Mouse (Mus musculus): Measurements from ENCODE around the gene Reps2. TPM values are rescaled to one million over a fixed set of nuclear protein-coding genes. Genes with fewer than 3 reads are reported as not detected.

The Reps2 gene
- total and polyA plus RNA-seq, 3 experiments = 0.06 TPM; not detected in 2

DNA sequence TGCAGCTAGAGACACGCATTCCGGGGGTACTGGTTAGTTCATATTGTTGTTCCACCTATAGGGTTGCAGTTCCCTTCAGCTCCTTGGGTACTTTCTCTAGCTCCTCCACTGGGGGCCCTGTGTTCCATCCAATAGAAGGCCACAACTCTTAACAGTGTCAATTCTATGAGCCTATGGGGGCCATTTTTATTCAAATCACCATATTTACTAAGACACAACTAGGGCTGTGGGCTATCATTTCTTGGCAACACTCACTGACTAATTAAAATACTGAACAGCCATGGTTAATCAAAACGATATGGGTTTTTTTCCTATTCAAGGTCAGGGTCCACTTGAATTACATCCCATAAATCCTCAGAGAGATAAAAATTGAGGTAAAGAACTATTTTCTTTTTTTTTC lies 43.8 kb downstream of the Reps2 start:
- no peaks in the 10 kb centered on the region for H3K79me2 ChIP-seq (replicated peaks; ENCODE audit: control insufficient read depth, extremely low read depth, insufficient read depth, poor library complexity, severe bottlenecking)
- DNase-seq (ENCODE audit: extremely low read depth) = no peak
- in situ Hi-C loops (cut with MboI; ENCODE audit: low pct_ligation_motif_present, low pct_unique_long_range_greater_than_20kb, low sequenced_read_pairs) (no loop called here), dilution Hi-C loops (cut with MboI; ENCODE audit: extremely low pct_ligation_motif_present, extremely low pct_unique_long_range_greater_than_20kb, low sequenced_read_pairs) (no loop called here)
- H3K27ac ChIP-seq (ENCODE audit: insufficient read depth, low read depth) = no peak overlapping the region
- H3K4me3 ChIP-seq (replicated peaks in 1 of 3; ENCODE audit: low read depth in 2 of 3, low read length in 2 of 3, poor library complexity in 1 of 3) = no peak overlapping the region
- H3K4me1 ChIP-seq (ENCODE audit: control insufficient read depth in 1 of 2, insufficient read depth in 2 of 2) = no peaks in the 10 kb centered on the region
- no peaks in the 10 kb centered on the region for H3K9me3 ChIP-seq (replicated peaks; ENCODE audit: low read length)
- H3K9ac ChIP-seq (ENCODE audit: insufficient read depth, low read depth) = no peak overlapping the region
- no peaks in the 10 kb centered on the region for H3K27me3 ChIP-seq (replicated peaks)
- TF ChIP-seq SMC3 (IDR thresholded peaks at IDR 0.05; ENCODE audit: low read depth, low read length) (no peak), EP300 (IDR thresholded peaks at IDR 0.05; ENCODE audit: low read length) (no peak), BHLHE40 (IDR thresholded peaks at IDR 0.05; ENCODE audit: low read depth, low read length) (no peak), JUN (IDR thresholded peaks at IDR 0.05; ENCODE audit: insufficient read depth, low read depth, low read length) (no peak), KAT2A (IDR thresholded peaks at IDR 0.05; ENCODE audit: insufficient replicate concordance, low read length) (no peak)
- no peak overlapping the region for H3K4me2 ChIP-seq (ENCODE audit: insufficient read depth, low read depth, poor library complexity, severe bottlenecking)
- H3K36me3 ChIP-seq (replicated peaks in 1 of 2; ENCODE audit: control insufficient read depth in 1 of 2, insufficient read depth in 1 of 2, low read length in 1 of 2) = no peaks in the 10 kb centered on the region

DNA sequence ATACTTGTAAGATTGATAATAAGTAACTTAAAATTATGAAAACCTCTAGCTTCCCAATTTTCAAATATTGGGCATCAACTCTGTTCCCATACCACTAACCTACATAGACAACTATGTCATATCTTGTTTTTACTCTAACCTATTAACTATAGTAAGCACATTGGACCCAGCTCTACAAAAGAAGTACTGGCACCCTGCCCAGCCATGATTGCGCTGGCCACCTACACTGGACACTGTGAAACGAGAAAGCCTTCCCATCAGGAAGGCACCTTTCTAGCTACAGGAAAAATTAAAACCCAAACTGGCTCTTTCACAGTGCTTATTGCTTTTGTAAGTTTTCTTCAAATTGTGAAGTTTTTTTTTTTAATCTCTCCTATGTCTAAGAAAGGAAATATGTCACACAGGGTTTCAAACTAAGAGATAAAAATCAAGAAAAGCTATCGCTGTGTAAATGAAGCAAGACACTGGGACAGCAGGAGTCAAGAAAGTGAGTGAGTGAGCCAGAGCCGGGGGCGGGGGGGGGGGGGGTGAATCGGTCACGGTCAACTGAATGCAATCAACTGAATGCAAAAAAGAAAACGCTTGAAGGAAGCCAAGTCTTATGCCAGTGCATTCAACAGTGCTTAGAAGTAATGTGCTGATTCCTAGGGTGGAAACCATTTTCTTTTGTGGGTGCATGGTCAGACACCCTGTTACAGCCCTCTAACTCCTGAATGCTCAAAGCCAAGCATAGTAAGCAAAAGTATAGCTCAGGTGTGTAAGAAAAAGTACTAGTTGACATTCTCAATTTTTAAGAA lies 52.2 kb downstream of the Reps2 start:
- Histone ChIP-seq H3K4me2 (ENCODE audit: insufficient read depth, low read depth, poor library complexity, severe bottlenecking) (no peak overlapping the region), H3K9me3 (replicated peaks; ENCODE audit: low read length) (no peaks in the 10 kb centered on the region), H3K79me2 (replicated peaks; ENCODE audit: control insufficient read depth, extremely low read depth, insufficient read depth, poor library complexity, severe bottlenecking) (no peaks in the 10 kb centered on the region), H3K4me1 (ENCODE audit: control insufficient read depth in 1 of 2, insufficient read depth in 2 of 2) (no peaks in the 10 kb centered on the region), H3K9ac (ENCODE audit: insufficient read depth, low read depth) (no peak overlapping the region), H3K27ac (ENCODE audit: insufficient read depth, low read depth) (no peak overlapping the region), H3K36me3 (replicated peaks in 1 of 2; ENCODE audit: control insufficient read depth in 1 of 2, insufficient read depth in 1 of 2, low read length in 1 of 2) (no peaks in the 10 kb centered on the region), H3K27me3 (replicated peaks) (no peaks in the 10 kb centered on the region), H3K4me3 (replicated peaks in 1 of 3; ENCODE audit: low read depth in 2 of 3, low read length in 2 of 3, poor library complexity in 1 of 3) (no peak overlapping the region)
- dilution Hi-C loops (cut with MboI; ENCODE audit: extremely low pct_ligation_motif_present, extremely low pct_unique_long_range_greater_than_20kb, low sequenced_read_pairs) (no loop called here), in situ Hi-C loops (cut with MboI; ENCODE audit: low pct_ligation_motif_present, low pct_unique_long_range_greater_than_20kb, low sequenced_read_pairs) (no loop called here)
- no peak for DNase-seq (ENCODE audit: extremely low read depth)
- no peak for TF ChIP-seq NRF1 (IDR thresholded peaks at IDR 0.05; ENCODE audit: low read depth, low read length)
- no peak for TF ChIP-seq MYC (IDR thresholded peaks at IDR 0.05; ENCODE audit: low read depth, low read length)
- TF ChIP-seq GABPA (IDR thresholded peaks at IDR 0.05; ENCODE audit: insufficient replicate concordance, low read depth, low read length) = no peak
- no peak for TF ChIP-seq JUN (IDR thresholded peaks at IDR 0.05; ENCODE audit: insufficient read depth, low read depth, low read length)
- no peak for TF ChIP-seq SMC3 (IDR thresholded peaks at IDR 0.05; ENCODE audit: low read depth, low read length)
- TF ChIP-seq MXI1 (IDR thresholded peaks at IDR 0.05; ENCODE audit: low read depth, low read length) = no peak

DNA sequence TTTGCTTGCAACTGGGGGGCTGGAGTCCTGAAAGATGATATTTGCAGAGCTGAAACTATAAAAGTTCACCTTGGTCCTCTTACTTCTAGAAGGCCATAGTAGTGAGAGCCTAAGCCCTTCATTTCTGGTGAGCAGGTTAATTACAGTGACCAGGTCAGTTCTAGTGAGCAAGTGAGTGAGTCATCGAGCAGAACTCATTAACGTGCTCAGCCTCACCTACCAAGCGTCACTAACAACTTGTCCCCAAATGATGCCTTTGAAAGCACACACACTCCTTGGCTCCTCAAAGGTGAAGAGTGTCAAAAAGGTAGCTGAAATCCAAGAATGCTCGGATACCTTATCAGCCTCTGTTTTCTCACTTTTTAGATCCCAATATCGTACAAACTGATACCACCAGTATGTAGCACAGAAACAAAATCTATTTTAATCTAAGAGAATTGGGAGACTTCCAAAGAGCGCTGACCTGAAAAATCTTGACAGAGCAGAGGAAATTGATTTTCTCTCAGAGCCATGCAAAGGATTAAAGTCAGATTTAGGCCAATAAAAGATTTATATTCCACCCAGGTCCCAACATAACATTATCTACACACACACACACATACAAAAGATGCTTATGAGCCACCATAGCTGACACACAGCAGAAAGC lies 53.2 kb downstream of the Reps2 start:
- no peaks in the 10 kb centered on the region for H3K9me3 ChIP-seq (replicated peaks; ENCODE audit: low read length)
- no peaks in the 10 kb centered on the region for H3K27me3 ChIP-seq (replicated peaks)
- TF ChIP-seq NELFE (IDR thresholded peaks at IDR 0.05; ENCODE audit: low read depth, low read length) = no peak
- TF ChIP-seq NRF1 (IDR thresholded peaks at IDR 0.05; ENCODE audit: low read depth, low read length) = no peak
- no peak for TF ChIP-seq MYC (IDR thresholded peaks at IDR 0.05; ENCODE audit: low read depth, low read length)
- no peak for TF ChIP-seq SIN3A (IDR thresholded peaks at IDR 0.05; ENCODE audit: low read length)
- TF ChIP-seq CHD1 (IDR thresholded peaks at IDR 0.05; ENCODE audit: low read depth, low read length) = no peak
- no peak for TF ChIP-seq ELF1 (IDR thresholded peaks at IDR 0.05; ENCODE audit: low read depth, low read length)
- no peak for TF ChIP-seq ZNF384 (IDR thresholded peaks at IDR 0.05; ENCODE audit: low read depth, low read length)
- no peak for TF ChIP-seq BHLHE40 (IDR thresholded peaks at IDR 0.05; ENCODE audit: low read depth, low read length)
- no peak for TF ChIP-seq JUND (conservative IDR thresholded peaks at IDR 0.05; ENCODE audit: low read depth, low read length)
- H3K27ac ChIP-seq (ENCODE audit: insufficient read depth, low read depth) = no peak overlapping the region
- no peak overlapping the region for H3K4me3 ChIP-seq (replicated peaks in 1 of 3; ENCODE audit: low read depth in 2 of 3, low read length in 2 of 3, poor library complexity in 1 of 3)
- dilution Hi-C loops (cut with MboI; ENCODE audit: extremely low pct_ligation_motif_present, extremely low pct_unique_long_range_greater_than_20kb, low sequenced_read_pairs) (no loop called here), in situ Hi-C loops (cut with MboI; ENCODE audit: low pct_ligation_motif_present, low pct_unique_long_range_greater_than_20kb, low sequenced_read_pairs) (no loop called here)
- H3K9ac ChIP-seq (ENCODE audit: insufficient read depth, low read depth) = no peak overlapping the region
- H3K36me3 ChIP-seq (replicated peaks in 1 of 2; ENCODE audit: control insufficient read depth in 1 of 2, insufficient read depth in 1 of 2, low read length in 1 of 2) = no peaks in the 10 kb centered on the region
- H3K4me2 ChIP-seq (ENCODE audit: insufficient read depth, low read depth, poor library complexity, severe bottlenecking) = no peak overlapping the region
- H3K79me2 ChIP-seq (replicated peaks; ENCODE audit: control insufficient read depth, extremely low read depth, insufficient read depth, poor library complexity, severe bottlenecking) = no peaks in the 10 kb centered on the region
- no peaks in the 10 kb centered on the region for H3K4me1 ChIP-seq (ENCODE audit: control insufficient read depth in 1 of 2, insufficient read depth in 2 of 2)
- no peak for DNase-seq (ENCODE audit: extremely low read depth)
